Mouse (Mus musculus) forebrain, embryonic 16.5 days (tissue): ENCODE results near the gene Sdhaf1. TPM values are rescaled to one million over a fixed set of nuclear protein-coding genes. Genes with fewer than 3 reads are reported as not detected.

Source experiments
- ATAC-seq: fragments of 200-750 bp; cut with Nextera tagmentation; 2 replicates; pipeline ENCODE4 v1.8.0; 2017; ENCODE audit warnings: mild to moderate bottlenecking, moderate library complexity
- H3K27ac ChIP-seq: fragments of 300-500 bp; sonication (generic); 2 replicates; pipeline ENCODE4 v1.5.1; 2014; ENCODE audit warnings: low read length, control low read depth
- H3K27me3 ChIP-seq: fragments of 300-500 bp; sonication (generic); replicated peaks from 2 replicates; pipeline ENCODE4 v1.6.1; 2014; ENCODE audit warnings: low read length; ENCODE audit not compliant: control insufficient read depth, insufficient read depth
- H3K36me3 ChIP-seq: fragments of 300-500 bp; sonication (generic); 2 replicates; pipeline ENCODE4 v1.6.1; 2014; ENCODE audit not compliant: control insufficient read depth, insufficient read depth
- H3K4me1 ChIP-seq: fragments of 300-500 bp; sonication (generic); replicated peaks from 2 replicates; pipeline ENCODE4 v1.6.1; 2014; ENCODE audit warnings: low read length; ENCODE audit not compliant: control insufficient read depth, insufficient read depth
- H3K4me2 ChIP-seq: fragments of 300-500 bp; sonication (generic); 2 replicates; pipeline ENCODE4 v1.6.1; 2014; ENCODE audit warnings: mild to moderate bottlenecking, low read length, control low read depth
- H3K4me3 ChIP-seq: fragments of 300-500 bp; sonication (generic); replicated peaks from 2 replicates; pipeline ENCODE4 v1.5.1; 2014; ENCODE audit warnings: mild to moderate bottlenecking, low read length, control low read depth
- H3K9ac ChIP-seq: fragments of 300-500 bp; sonication (generic); replicated peaks from 2 replicates; pipeline ENCODE4 v1.6.1; 2014; ENCODE audit warnings: low read depth, low read length, control low read depth
- H3K9me3 ChIP-seq: fragments of 300-500 bp; sonication (generic); 2 replicates; pipeline ENCODE4 v1.6.1; 2016; ENCODE audit warnings: low read length; ENCODE audit not compliant: control insufficient read depth
- WGBS: fragments of 180-500 bp; shearing (Covaris S2); extraction: QIAGEN DNeasy Blood & Tissue Kit; methylation state at CpG from one replicate; pipeline ENCODE4 v1.1.7; 2014; 5-methylcytosine and 5-hydroxymethylcytosine counted together
- polyA plus RNA-seq: library from polyadenylated mRNA; unstranded; fragments of >200 nt; fragmentation: Nextera tagmentation; extraction: Ambion mirVana; gene quantifications from 2 replicates; pipeline ENCODE4 v1.2.1, GENCODE M21; 2015

Sdhaf1 gene
- polyA plus RNA-seq, 1 experiment from 2014 or later, result 18.0 TPM

DNA sequence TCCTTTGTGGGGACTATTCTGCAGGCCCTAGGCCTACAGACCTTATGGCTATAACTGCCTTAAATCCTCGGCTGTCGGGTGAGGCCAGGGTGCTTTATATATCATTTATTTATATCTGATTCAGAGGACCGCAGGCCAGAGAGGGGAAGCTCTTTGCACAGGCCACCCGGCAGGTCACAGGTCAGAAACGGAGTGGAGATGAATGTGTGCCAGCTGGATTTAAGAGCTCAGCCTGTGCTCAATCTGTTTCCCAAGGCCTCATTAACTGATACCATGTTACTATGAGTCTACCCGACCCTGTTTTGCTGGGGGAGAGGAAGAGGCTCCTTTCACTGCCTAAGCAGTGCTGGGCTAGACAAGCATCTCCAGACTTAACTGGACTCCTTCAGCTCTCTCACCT is 49.3 kb downstream of the Sdhaf1 start:
- Histone ChIP-seq H3K27ac (no peak overlapping the region), H3K9ac (no peak overlapping the region), H3K27me3 (no peaks in the 10 kb centered on the region), H3K36me3 (no peaks in the 10 kb centered on the region), H3K4me3 (no peak overlapping the region), H3K9me3 (no peaks in the 10 kb centered on the region), H3K4me1 (peaks cover 3% of the 10 kb centered on the region), H3K4me2 (no peak overlapping the region)
- WGBS, result 86% methylated on average over 6 of the region's 6 CpGs
- ATAC-seq, result no peak

Other genes with a start within 250 kb of the Sdhaf1 start
- 2.5 and 3.3 TPM in 2 replicates for gene Gm26920, start 233.5 kb downstream of the Sdhaf1 start, polyA plus RNA-seq
- 20.6 and 22.1 TPM in 2 replicates for gene Zfp566, start 233.4 kb downstream of the Sdhaf1 start, polyA plus RNA-seq
- 112 and 137 TPM in 2 replicates for gene Zfp260, start 229.1 kb downstream of the Sdhaf1 start, polyA plus RNA-seq
- 30.6 and 32.5 TPM in 2 replicates for gene Zfp382, start 202.0 kb downstream of the Sdhaf1 start, polyA plus RNA-seq
- gene Zfp146, start 154.1 kb downstream of the Sdhaf1 start, polyA plus RNA-seq, result 17.4 and 18.0 TPM in 2 replicates
- 2.4 and 4.1 TPM in 2 replicates for gene Cox7a1, start 139.8 kb downstream of the Sdhaf1 start, polyA plus RNA-seq
- 59.7 and 68.4 TPM in 2 replicates for gene Capns1, start 125.1 kb downstream of the Sdhaf1 start, polyA plus RNA-seq
- 160 and 165 TPM in 2 replicates for gene Polr2i, start 91.9 kb downstream of the Sdhaf1 start, polyA plus RNA-seq
- 358 and 393 TPM in 2 replicates for gene Tbcb, start 91.6 kb downstream of the Sdhaf1 start, polyA plus RNA-seq
- gene Ovol3, start 88.2 kb downstream of the Sdhaf1 start, polyA plus RNA-seq, result not detected in 2 replicates
- 0.36 and 0.42 TPM in 2 replicates for gene Thap8, start 43.8 kb downstream of the Sdhaf1 start, polyA plus RNA-seq
- 6.2 and 8.2 TPM in 2 replicates for gene Wdr62, start 43.5 kb downstream of the Sdhaf1 start, polyA plus RNA-seq
- 129 and 145 TPM in 2 replicates for gene Clip3, start 32.2 kb downstream of the Sdhaf1 start, polyA plus RNA-seq
- gene Alkbh6, start 15.2 kb downstream of the Sdhaf1 start, polyA plus RNA-seq, result 93.6 and 104 TPM in 2 replicates
- 8.5 and 11.7 TPM in 2 replicates for gene Syne4, start 9.1 kb downstream of the Sdhaf1 start, polyA plus RNA-seq
- not detected in 2 replicates for gene E130208F15Rik, start 2.2 kb downstream of the Sdhaf1 start, polyA plus RNA-seq
- 10.4 and 13.4 TPM in 2 replicates for gene Lrfn3, start 38.9 kb upstream of the Sdhaf1 start, polyA plus RNA-seq
- gene Tyrobp, start 89.9 kb upstream of the Sdhaf1 start, polyA plus RNA-seq, result 14.0 and 19.1 TPM in 2 replicates
- gene Hcst, start 96.0 kb upstream of the Sdhaf1 start, polyA plus RNA-seq, result not detected in 2 replicates
- gene Nfkbid, start 97.8 kb upstream of the Sdhaf1 start, polyA plus RNA-seq, result 2.3 and 3.4 TPM in 2 replicates
- 584 and 649 TPM in 2 replicates for gene Aplp1, start 121.6 kb upstream of the Sdhaf1 start, polyA plus RNA-seq
- 0.22 and 0.43 TPM in 2 replicates for gene Kirrel2, start 133.8 kb upstream of the Sdhaf1 start, polyA plus RNA-seq
- not detected in 2 replicates for gene Nphs1, start 134.4 kb upstream of the Sdhaf1 start, polyA plus RNA-seq
- gene Prodh2, start 169.7 kb upstream of the Sdhaf1 start, polyA plus RNA-seq, result not detected in 2 replicates
- 122 and 148 TPM in 2 replicates for gene Arhgap33, start 211.2 kb upstream of the Sdhaf1 start, polyA plus RNA-seq
- gene Hspb6, start 228.3 kb upstream of the Sdhaf1 start, polyA plus RNA-seq, result 9.3 and 11.1 TPM in 2 replicates
- gene Proser3, start 228.4 kb upstream of the Sdhaf1 start, polyA plus RNA-seq, result 8.8 and 13.5 TPM in 2 replicates
- 52.9 and 55.1 TPM in 2 replicates for gene Lin37, start 235.9 kb upstream of the Sdhaf1 start, polyA plus RNA-seq
- gene U2af1l4, start 239.4 kb upstream of the Sdhaf1 start, polyA plus RNA-seq, result 107 and 111 TPM in 2 replicates
- gene Gm49396, start 239.4 kb upstream of the Sdhaf1 start, polyA plus RNA-seq, result 23.5 and 28.5 TPM in 2 replicates
- gene Psenen, start 239.7 kb upstream of the Sdhaf1 start, polyA plus RNA-seq, result 117 and 121 TPM in 2 replicates
- gene Igflr1, start 241.5 kb upstream of the Sdhaf1 start, polyA plus RNA-seq, result 5.8 and 6.3 TPM in 2 replicates